Mouse (Mus musculus) testis, adult 2 months (tissue): ENCODE measurements around the gene B4galnt4.

ENCODE experiments used
- CTCF ChIP-seq: fragments of 200-500 bp; IDR thresholded peaks from 2 replicates; pipeline ENCODE4 v1.5.1; 2012; ENCODE audit warnings: low read depth, mild to moderate bottlenecking, inconsistent platforms, low read length, moderate library complexity; ENCODE audit not compliant: control insufficient read depth, insufficient read depth, insufficient replicate concordance
- POLR2A ChIP-seq: fragments of 200-500 bp; IDR thresholded peaks from 2 replicates; pipeline ENCODE4 v1.6.1; 2012; ENCODE audit warnings: low read depth, mild to moderate bottlenecking, inconsistent platforms, low read length, moderate library complexity; ENCODE audit not compliant: control insufficient read depth

- no peak for TF ChIP-seq CTCF
- TF ChIP-seq POLR2A, result no peak
Measured at GRCm38 (mm10) chr7:141038090-141039032, 22.5 kb upstream of the B4galnt4 start.
